Mouse (Mus musculus) spleen, postnatal 14 days (tissue): ENCODE results near the gene Pim1.
"Not testable (repeated sequence)": the region's sequence is repeated elsewhere in the genome, so short reads cannot be mapped to it uniquely, and the experiment has no call there.

ENCODE experiments used
- DNase-seq, 2 experiments: peaks; one replicate each; pipeline ENCODE4 v3.0.0; 2021 to 2022; ENCODE audit warnings: low spot score in 2 of 2

The Pim1 gene

DNA sequence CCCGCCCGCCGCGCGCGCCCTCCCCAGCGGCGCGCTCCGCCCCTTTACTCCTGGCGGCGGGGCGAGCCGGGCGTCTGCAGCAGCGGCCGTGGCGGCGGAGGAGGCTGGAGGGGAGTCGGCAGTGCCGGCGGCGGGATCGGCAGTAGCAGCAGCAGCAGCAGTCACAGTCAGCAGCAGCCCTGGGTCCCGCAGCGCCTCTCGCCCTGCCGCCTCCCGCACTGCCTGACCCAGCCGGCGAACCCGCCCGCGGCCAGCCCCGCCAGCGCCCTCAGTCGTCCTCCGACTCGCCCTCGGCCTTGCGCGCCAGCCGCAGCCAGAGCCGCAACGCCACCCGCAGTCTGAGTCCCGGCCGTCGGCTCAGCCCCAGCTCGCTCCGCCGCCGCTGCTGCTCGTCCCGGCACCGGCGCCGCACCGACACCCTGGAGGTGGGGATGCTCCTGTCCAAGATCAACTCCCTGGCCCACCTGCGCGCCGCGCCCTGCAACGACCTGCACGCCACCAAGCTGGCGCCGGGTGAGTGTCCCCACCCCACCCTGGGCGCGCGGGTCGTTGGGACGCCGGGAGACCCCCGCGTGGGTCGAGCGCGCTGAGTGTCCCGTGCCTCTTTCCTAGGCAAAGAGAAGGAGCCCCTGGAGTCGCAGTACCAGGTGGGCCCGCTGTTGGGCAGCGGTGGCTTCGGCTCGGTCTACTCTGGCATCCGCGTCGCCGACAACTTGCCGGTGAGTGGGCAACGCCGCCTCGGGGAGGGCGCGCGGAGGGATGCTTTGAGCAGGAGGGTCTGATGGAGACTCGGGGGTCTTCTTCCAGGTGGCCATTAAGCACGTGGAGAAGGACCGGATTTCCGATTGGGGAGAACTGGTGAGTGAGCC lies at the start of gene Pim1:
Gene Pim1 (plus strand): TSS at position 41 of the 869 bp plus-strand sequence.
- DNase-seq, result peak; percentile 52 to 64

GRCm38 (mm10) chr17:29441562-29441961 lies 49.0 kb upstream of the Pim1 start:
- no peak for DNase-seq

GRCm38 (mm10) chr17:29442131-29442557 lies 48.4 kb upstream of the Pim1 start:
- DNase-seq, result no peak

DNA sequence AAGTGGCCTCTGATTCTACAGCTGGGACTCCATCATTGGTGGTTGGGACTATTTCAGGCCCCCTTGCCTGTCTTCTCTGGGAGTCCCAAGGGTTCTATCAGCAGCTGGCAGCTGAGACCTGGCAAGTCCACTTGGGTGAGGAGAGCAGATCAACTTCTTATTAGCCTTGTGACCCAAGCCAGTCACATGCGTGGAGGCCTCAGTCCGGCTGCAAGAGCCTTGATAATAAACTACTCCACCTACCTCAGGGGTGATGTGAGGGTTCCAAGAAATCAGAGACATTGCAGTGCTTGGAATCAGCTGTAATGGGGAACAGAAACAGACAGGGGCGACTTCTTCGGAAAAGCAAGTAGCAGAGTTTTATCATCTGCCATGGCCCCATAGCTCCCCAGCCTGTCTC lies 46.8 kb upstream of the Pim1 start:
- DNase-seq, result peak; percentile 24 to 41

DNA sequence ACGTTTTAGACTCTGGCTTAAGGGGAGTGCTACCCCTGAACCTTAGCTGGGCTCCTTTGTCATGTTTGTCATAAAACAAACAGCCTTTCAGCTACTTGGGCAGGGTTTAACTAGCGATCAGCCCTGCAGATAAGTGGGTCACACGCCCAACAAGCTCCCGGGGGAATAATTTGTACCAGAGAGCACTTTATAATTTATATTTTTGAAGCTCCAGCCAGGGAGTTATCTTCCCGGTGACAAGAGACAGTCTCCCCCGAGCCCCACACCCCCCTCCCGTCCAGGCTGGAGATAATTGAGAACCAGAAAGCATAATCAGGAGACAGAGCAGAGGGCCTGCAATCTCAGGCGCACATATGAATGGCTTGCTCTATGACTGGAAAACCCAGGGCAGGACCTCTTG lies 45.5 kb upstream of the Pim1 start:
- DNase-seq, result no peak

GRCm38 (mm10) chr17:29447323-29447722 lies 43.2 kb upstream of the Pim1 start:
- DNase-seq, result peak; percentile 41 to 61

- no peak for DNase-seq
Observed at GRCm38 (mm10) chr17:29448055-29448454, 42.5 kb upstream of the Pim1 start.

GRCm38 (mm10) chr17:29448561-29448960 lies 42.0 kb upstream of the Pim1 start:
- no peak for DNase-seq

- DNase-seq, result no peak
Observed at GRCm38 (mm10) chr17:29450899-29451840, 39.4 kb upstream of the Pim1 start.

- DNase-seq, result no peak
Observed at GRCm38 (mm10) chr17:29451841-29452210, 38.7 kb upstream of the Pim1 start.

- DNase-seq, result not testable (repeated sequence)
Observed at GRCm38 (mm10) chr17:29454119-29454518, 36.4 kb upstream of the Pim1 start.

GRCm38 (mm10) chr17:29455411-29456120 lies 35.0 kb upstream of the Pim1 start:
- DNase-seq, result no peak

DNA sequence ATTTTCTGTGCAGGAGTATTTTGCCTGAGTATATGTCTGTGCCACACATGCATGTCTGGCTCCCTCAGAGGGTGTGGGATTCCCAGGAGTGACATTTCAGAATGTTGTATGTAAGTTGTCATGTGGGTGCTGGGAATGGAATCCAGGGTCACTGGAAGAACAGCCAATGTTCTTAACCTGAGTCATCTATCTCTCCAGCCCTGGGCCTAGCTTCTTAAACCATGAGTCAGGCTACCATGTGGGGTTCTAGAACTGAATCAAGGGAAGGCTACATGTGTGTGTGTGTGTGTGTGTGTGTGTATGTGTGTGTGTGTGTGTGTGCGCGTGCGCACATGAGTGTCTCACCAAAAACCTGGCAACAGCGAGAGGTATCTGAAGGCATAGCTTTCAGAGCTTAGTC lies 34.1 kb upstream of the Pim1 start:
- no peak for DNase-seq

DNA sequence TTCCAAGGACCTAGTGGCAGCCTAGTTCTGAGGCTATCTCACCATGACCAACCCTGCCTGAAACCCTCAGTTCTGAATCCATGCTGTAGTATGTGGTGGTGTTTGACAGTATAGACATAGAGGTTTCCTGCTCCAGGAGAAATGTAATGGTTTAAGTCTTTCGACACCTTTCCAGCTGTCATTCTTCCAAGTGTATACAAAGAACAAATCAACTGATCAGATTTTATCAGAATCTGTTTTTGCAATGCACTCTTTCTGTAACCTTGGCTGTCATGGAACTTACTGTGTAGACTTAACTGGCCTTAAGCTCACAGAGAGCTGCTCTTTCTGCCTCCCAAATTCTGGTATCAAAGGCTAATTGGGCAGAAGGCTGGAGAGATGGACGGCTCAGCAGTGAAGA lies 33.6 kb upstream of the Pim1 start:
- no peak for DNase-seq

DNA sequence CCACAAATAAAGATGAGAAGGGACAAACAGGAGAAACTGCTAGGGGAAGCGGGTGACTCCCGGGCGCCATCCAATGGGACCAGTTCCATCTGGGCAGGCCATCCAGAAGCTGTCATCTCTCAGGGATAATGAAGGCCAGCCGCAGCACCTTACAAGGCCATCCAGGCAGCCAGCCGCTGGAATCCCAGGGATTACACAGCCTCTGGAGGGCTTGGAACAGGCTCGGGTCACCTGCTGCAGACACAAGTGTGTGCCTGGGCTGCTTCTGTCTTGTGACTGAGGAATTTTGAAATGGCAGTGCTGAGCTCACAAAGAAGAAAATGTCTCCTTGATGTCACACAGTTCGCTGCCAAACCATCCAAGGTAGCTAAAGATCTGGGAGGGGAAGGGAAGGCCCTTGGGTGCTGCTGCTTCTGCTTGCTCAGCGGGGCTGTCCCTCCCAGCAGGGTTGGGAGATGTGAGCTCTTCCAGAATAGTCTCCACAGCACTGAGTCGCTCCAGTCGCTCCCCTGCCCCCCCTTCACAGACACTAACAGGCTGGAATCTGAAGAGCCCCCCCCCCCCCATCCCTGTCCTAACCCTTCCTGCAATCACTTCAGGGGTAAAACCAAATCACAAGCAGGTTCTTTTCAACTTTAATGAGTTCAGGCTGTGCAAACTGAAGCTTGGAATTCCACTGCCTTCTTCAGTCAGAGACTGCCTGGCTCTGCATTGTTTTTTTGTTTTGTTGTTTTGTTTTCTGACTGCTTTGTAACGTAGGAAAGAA lies 32.6 kb upstream of the Pim1 start:
- no peak for DNase-seq

- no peak for DNase-seq
Observed at GRCm38 (mm10) chr17:29459321-29460118, 31.0 kb upstream of the Pim1 start.

GRCm38 (mm10) chr17:29460119-29460505 lies 30.4 kb upstream of the Pim1 start:
- DNase-seq, result no peak

DNA sequence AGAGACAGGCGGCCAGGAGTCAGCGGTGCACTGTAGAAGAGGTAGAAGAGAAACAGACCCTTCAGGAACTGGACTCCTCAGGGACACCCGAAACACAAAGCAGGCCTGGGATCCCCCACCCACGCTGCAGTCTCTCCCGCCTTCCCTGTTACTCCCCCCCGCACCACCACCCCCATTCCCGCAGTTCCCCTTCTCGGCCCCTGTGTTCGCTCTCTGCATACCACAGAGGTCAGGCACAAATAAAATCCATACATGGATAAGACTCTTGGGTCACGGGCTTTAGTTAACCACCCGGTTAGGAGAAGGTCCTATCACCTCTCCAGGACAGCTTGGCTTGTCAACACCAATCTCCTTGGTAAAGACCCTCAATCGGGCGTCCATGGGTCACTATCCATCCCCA lies 26.9 kb upstream of the Pim1 start:
- DNase-seq, result no peak

DNA sequence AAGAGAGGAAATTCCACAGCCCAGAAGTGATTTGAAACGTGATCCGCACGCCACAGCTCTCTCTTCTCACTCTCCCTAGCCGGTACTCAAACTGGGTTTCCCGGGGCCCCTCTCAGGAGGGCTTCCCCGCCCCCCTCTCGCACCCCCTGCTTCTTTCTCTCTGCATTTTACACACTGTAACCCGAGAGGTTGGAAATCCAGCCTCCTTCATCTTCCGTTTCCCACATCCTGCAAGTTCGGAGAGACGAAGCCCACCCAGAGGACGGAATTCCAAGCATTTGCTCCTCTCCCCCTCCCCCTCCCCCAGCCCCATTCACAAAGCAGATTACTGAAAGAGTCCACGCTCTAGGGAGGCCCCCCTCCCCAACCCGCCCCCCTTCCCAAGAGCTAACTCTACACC lies 26.5 kb upstream of the Pim1 start:
- DNase-seq, result no peak

GRCm38 (mm10) chr17:29464519-29465140 lies 25.9 kb upstream of the Pim1 start:
- no peak for DNase-seq
